Mouse (Mus musculus) Muller cell, postnatal 12 days (primary cell): ENCODE measurements around the gene Tnpo3.
A peak's percentile ranks its signal among the peaks of the same experiment; 100 is the strongest.

ENCODE experiments used
- DNase-seq: peaks from one replicate; pipeline ENCODE4 v3.0.0-alpha.2; 2015; ENCODE audit errors: inconsistent ontology term

Gene Tnpo3

DNA sequence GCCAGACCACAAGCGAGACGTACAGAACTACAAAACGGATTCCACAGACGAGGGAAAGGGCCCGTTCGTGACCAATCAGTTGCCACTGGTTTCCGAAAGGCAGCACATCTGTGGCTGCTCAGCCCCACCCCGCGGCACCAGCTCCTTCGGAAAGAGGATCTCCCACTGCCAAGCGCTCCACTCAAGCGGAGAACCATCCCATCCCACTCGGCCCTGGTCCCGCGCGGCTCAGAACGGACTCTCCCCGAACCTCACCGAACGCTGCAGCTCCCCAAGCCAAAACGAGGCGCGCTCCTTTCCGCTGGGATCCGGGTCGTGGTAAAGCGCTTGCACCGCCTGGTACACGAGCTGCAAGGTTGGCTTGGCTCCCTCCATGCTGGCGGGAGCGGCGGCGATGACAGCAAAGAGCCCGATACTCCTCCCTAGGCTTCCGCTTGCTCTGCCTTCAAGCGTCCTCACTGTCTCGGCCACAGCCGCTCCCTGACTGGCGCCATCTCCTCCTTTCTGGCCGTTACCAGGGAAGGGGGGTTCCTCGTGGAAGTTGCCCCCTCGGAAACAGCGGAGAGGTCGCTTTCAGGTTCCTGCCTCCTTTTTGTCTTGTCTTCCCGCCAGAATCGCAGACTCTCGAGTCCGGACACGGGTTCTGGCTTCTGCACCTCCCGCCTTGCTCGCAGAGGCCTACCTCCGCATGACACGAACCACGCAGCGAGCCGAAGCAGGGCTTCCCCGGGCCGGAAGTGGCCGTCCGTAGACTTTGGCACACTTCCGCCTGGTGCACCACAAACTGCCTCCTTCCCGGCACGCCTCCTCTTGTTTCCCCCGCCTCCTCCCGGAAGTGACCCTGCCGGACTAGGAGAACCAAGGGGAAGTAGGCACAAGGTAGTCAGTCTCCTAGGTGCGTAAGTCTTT lies at the start of gene Tnpo3:
Gene Tnpo3, minus strand, starts transcription at position 777 of the 909 bp plus-strand sequence.
- peak; percentile 97 for DNase-seq

DNA sequence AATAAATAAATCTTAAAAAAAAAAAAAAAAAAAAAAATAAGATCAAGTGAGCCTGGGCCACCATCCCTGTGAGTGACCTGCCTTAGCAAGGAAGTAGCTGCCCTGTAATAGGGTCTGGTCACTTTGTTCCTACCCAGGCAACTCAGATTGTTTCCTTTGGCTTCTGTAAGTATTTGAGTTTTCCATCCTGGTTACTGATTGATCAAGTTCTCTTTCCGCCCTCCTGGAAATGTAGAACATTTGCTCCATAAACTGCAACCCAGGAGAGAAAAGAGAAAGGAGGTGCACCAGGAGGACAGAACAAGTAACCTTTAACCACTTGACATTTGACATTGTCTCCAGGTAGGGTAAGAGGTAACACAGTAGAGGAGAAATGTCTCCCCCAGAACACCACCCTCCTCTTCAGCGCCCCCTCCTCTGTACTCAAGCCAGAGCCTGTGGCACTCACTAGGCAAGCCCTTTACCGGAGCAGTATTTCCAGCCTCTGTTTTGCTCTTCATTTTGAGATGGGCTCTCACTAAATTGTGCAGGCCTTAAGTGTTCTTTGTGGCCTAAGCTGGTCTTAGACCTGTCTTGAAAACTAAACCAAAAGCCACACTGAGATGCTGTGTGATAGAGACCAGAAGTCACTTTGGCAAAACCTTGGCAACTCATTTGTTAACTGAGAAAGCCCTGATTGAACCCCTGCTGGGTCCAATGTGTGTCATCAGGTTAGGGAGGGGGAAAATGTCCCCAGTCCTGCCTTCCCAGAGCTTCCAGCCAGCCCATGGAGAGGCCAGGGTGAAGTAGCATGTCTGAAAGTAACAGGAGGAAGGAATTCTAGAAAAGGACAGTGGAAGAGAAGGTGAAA lies 49.2 kb upstream of the Tnpo3 start:
- no peak for DNase-seq

DNA sequence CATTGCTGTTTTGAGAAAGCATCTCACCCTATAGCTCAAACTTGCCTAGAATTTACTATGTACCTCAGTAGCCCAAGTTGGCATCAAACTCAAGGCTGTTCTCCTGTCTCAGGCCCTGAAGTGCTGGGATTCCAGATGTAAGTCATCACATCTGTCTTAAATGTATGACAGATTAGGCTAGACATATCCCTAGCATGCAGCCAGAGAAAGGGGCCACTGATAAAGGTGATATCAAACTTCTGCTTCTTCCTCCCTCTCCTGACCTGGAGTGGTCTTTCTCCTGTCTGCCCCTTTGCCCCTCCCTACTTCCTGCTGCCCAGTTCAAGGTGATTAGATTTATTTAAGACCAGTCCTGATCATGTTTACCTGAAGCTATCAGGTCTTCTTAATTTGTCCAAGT lies 43.6 kb upstream of the Tnpo3 start:
- no peak for DNase-seq

DNA sequence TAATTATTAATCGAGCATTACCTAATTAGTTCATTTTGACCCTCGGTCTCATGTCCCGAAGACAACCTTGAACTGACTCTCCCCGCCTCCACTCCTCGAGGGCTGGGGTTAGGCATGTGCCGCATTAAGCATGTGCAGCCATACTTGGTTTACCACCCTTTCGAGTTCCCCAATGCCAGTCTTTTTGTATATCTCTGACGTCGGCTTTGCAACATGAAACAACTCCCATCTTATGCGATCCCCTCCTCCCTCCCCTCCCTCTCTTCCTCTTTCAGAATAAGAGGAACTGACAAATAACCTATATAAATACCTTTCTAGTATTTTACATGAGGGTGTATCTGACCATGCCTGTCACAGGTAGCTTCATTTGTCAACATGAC lies 40.5 kb upstream of the Tnpo3 start:
- no peak for DNase-seq

DNA sequence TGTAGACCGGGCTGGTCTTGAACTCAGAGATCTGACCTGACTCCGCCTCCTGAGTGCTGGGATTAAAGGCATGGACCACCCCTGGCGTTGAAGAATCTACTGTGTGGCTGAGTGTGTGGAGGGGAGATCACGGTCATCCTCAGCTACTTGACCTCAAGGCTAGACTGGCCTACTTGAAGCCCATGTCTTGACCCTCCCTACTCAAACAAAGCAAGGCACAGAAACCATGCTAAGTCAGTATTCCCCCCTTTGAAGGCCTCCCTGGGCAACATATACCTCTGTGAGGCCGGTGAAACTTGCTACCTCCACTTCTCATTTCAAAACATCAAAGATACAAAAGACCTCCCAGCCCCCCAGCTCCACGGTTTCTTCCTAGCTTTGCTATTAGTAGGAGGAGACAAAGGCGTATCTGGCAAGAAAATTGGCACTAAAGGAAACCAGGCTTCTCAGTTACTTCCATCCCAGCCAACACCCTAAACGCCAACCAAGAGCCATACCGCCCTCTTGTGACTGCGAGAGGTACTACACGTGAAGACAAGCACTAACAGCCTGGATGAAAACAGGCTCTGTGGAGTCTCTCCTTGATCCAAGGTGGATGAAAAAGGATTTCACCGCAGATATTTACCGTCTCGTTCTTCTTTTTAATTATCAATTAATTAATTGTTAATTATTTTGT lies 39.9 kb upstream of the Tnpo3 start:
- DNase-seq, result peak; percentile 53

DNA sequence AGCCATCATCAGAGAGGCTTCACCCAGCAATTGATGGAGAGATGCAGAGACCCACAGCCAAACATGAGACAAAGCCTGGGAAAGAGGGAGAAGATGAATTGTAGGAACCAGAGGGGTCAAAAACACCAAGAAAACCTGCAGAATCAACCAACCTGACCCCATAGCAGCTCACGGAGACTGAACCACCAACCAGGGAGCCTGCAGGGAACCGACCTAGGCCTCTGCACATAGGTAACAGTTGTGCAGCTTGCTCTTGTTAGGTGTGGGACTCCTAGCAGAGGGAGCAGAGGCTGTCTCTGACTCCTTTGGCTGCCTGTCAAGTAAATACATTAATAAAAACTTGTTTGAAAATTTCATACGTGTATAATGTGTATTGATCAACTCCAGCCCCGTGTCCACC lies 32.1 kb upstream of the Tnpo3 start:
- no peak for DNase-seq

DNA sequence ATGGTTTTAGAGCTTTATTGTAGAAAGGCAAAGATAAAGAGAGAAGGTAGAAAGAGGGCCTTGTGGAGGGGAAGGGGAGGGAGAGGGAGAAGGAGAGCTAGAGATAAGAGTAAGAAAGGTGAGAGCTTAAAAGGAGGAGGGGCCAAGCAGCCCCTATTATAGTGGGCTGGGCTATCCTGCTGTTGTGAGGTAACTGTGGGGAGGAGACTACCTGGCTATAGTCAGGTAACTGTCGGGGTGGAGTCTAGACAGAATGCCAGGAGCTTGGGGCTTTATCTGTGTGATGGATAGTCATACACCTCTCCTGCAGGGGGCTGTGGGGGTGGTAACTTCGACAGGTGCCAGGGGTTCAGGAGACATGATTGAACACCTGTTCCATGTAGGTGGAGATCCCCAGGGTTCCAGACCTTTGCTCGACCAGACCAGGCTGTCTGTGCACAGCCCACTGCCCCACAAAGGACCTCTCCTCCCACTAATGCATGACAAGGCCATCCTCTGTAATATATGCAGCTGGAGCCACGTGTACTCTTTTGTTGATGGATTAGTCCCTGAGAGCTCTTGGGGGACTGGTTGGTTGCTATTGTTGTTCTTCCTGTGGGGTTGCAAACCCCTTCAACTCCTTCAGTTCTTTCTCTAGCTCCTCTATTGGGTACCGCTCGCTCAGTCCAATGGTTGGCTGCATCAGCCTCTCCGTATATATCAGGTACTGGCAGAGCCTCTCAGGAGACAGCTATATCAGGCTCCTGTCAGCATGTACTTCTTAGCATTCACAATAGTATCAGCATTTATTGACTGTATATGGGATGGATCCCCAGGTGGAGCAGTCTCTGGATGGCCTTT lies 30.1 kb upstream of the Tnpo3 start:
- no peak for DNase-seq

DNA sequence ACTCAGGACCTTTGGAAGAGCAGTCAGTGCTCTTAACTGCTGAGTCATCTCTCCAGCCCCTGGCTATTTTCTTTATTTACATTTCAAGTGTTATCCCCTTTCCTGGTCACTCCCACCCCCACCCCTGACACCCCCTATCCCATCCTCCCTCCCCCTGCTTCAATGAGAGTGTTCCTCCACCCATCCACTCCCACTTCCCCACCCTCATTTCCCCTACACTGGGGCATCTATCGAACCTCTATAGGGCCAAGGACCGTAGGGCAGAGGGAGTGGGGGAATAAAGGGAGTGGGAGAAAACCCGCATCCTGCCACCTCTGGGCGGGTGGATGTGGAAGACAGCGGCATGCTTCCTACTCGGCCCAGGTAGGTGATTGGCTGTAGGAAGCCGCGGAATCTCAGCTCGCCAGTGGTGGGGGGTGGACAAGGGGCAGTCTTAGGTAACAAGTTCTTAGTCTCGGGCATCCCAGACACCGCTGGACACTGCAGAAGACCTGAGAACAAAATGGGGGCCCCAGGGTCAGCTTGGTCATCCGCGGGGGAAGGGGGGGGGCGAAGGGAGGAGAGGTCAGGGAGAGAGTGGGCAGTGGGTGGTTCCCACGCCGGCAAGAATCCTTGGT lies 29.3 kb upstream of the Tnpo3 start:
- DNase-seq, result no peak

DNA sequence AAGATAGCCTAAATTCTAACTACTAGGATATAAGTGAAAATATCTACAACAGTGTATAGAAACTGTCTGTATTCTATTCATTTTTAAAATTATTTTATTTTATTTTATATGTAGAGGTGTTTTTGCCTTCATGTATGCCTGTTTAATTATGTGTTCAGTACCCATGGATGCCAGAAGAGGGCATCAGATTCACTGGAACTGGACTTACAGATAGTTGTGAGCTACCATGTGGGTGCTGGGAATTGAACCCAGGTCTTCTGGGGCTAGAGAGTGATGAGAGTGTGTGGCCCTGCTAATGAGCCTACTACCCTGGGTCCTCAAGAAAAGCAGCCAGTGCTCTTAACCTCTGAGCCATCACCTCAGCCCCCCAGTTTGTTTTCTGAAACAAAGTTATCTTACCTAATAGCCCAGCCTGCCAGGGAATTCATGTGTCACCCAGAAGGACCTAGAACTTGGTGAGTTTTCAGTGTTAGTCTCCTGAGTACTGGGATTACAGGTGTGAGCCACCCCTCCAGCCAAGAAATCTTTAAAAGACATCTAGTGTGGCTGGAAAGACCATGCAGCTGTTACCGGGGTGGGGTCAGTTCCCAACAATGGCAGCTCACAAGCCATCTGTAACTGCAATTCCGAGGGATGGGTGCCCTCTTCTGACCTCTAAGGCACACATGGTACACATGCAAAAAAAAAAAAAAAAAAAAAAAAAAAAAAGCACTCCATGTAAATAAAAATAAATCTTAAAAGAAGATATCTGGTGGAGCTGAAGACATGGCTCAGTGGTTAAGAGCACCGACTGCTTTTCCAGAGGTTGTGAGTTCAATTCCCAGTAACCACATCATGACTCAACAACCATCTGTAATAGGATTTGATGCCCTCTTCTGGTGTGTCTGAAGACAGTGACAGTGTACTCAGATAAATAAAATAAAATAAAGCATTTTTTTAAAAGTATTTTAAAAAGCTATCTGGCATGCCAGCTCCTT lies 28.0 kb upstream of the Tnpo3 start:
- no peak for DNase-seq

DNA sequence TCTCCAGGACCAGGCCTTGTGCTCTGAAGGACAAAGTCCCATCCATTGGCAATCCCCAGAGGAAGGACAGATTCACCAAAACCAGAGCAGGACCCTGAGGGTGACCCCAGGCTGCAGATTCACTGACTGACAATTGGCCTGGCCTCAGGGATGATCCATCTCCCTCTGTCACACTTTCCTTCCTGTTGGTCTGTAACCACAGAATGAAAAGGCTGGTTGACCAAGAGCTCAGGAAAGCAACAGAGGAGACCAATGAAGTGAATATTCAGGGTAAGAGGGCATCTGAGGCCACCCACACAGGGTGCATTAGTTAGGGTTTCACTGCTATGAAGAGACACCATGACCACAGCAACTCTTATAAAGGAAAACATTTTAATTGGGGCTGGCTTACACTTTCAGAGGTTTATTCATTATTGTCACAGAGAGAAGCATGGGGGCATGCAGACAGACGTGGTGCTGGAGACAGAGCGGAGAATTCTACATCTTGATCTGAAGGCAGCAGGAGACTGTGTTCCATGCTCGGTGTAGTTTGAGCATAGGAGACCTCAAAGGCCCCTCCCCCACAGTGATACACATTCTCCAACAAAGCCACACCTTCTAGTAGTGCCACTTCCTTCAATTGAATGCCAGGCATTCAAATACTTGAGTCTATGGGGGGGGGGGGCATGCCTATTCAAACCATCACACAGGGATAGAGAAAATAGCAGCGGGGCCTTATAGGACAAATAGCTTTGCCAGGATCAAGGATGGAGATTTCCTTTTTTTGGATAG lies 26.8 kb upstream of the Tnpo3 start:
- no peak for DNase-seq

DNA sequence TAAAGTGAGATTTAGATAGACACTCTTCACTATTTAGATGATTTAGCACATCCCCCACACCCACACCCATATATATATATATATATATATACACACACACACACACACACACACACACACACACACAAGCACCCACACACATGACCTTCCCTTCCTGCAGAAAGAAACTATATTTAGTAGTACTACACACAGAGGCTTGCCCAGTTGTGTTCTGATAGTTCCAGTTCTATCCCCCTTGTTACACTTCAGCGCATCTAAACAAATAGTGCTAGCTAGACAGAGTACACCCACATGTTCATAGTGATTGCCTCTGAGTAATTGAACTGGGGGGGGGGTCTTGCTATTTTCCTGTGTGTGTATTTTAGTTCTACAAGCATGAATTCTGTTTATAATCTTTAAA lies 24.9 kb upstream of the Tnpo3 start:
- DNase-seq, result no peak

DNA sequence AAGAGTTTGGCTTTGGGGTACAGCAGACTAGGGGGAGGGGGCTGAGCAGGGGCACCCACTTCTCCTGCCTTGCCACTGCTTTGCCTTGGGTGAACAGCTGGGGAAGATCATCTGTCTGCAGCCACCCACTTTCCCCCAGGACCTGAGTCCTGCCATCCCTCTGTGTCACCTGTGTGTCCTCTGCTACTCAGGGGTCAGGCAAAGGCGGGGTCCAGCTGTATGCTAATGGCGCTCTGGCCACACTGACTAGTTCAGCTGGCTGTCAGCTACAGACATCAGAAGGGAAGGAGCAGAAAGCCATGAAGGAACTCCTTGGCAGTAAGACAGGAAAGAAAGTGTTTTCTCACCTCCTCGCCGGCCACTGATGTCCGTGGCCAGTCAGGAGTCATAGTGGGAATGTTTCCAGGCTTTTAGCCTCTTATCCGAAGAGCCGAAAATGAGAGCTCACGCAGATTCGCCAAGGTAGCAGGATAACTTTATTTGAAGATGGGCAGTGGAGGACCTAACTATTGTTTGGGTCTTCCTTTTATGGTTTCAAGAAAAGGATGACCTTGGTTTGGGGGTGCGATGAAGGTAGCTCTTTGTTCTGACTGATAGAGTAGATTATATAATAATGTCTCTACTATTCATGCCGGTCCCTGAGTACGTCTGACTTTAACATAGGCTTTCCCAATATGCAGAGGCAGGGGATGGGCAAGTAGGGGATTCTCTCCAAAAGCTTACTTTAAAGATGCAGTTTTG lies 23.0 kb upstream of the Tnpo3 start:
- DNase-seq, result no peak

DNA sequence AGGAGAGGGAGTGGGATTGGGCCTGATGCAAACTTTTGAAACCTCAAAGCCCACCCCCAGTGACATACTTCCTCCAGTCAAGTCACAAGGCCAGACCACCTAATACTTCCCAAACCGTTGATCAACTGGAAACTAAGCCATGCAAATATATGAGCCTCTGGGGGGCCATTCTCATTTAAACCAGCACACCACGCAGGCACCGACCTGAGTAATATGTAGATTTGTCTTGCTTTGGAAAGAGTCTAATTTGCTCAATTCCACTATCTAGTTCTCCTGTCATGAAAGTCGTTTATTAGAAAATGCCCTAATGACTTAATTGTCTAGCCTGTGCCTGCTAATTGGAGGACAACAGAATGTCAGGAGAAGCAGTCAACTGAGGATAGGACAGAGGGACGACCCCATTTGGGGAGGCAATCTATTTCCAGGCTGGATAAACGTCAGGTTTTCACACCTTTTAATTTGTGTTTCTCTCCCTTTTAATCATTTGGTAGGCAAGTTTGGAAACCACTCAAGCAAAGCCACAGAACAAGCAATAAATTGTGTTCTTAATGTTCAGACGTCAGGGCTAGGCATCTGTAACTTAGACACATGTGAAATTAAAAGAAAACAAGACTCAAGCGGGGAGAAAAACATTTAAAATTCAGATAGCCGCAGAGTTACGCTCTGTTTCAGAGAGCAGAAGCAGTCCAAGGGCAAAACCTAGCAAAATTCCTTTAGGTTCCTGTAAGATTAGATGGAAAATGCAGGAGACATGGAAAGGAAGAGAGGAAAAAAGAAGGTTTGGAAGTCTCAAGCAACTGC lies 22.3 kb upstream of the Tnpo3 start:
- DNase-seq, result no peak

DNA sequence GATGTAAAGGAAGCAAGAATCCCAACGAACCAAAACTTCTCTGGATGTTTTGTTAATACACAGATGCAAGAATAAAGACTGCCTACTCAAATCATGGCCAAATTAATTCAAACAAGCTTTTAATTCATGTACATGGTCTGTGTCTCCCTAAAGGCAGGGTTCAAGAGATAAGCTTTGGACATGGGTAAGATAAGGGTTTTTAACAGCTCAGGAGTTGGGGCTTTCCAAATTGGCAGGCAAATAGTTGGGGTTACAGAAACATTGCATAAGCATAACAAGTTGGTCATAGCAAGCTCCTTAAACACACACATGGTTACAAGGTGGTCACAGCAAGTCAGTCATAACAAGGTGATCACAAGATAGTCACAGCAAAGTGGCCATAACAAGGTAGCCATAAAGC lies 20.5 kb upstream of the Tnpo3 start:
- DNase-seq, result no peak

DNA sequence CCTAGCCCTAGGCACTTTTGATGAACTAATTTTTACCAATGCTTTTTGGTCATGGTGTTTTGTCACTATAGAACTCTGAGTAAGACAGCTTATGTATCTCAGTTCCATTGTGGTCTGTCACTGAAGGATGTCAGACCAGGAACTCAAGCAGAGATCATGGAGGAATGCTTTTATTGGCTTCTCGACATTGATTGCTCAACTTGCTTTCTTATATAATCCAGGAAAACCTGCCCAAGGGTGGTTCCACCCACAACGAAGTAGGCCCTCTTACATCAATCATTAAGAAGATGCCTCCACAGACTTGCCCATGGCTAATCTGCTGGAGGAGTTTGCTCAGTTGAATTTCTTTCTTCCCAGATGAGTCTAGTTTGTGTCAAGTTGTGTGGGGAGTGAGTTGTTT lies 18.1 kb upstream of the Tnpo3 start:
- no peak for DNase-seq

DNA sequence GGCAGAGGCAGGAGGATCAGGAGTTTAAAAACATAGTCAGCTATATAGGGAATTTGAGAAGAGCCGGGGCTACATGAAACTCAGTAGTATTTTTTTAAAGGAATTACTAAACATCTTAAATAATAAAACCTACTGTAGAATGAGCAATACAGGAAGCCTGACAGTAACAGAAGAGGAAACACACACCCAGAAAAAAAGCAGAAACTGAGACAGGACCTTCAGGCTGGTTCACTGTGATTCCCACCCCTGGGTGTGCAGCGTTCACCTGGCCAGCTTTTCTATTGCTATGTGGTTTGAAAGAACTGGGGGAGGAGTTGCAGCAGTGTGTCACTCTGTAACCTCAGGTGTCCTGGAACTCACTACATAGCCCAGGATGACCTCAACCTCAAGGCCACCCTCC lies 14.2 kb upstream of the Tnpo3 start:
- no peak for DNase-seq

DNA sequence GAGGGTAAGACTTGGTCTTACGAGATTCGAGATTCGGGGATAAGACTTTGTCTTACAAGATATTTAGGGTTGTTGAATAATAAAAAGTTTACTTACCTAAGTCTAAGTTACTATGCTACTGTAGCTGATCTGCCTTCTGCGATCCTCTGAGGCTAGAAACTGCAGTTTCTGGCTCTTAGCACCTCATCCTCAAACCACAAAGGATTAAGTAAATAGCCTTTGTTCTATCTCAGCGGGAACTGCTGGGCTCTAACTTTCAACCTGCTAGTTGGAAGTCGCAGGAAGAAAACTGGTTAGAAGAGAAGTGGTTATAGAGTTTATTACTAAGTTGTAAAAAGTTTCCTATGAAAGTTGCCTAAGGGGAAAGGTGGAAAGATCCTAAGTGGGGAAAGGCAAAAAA lies 12.6 kb upstream of the Tnpo3 start:
- no peak for DNase-seq
